In genomic region chr19:15925719-15926045, GRCm38 (mm10) we compare ENCODE assay signal across 8 mouse cellular contexts. TPM values are rescaled to one million over a fixed set of nuclear protein-coding genes. Genes with fewer than 3 reads are reported as not detected.
DNase-seq lines count a peak whose midpoint lies in the region; ATAC-seq and TF ChIP-seq lines count a peak whose summit lies in the region.

No protein-coding gene starts in this region.

- peak overlapping the region; percentile 89 for H3K27ac ChIP-seq in hindbrain, embryonic 10.5 days

- peak overlapping the region; percentile 76 for H3K4me3 ChIP-seq in hindbrain, embryonic 10.5 days
- H3K4me3 ChIP-seq in lung, adult 2 months (replicated peaks; ENCODE audit: extremely low read depth, low read depth, low read length) = peak overlapping the region; percentile 63

- TF ChIP-seq CTCF in brain, embryonic 14.5 days (IDR thresholded peaks at IDR 0.05; ENCODE audit: borderline replicate concordance, extremely low read depth, insufficient read depth, insufficient read length) = no peak
- no peak for TF ChIP-seq CTCF in lung, adult 2 months (IDR thresholded peaks at IDR 0.05; ENCODE audit: insufficient read depth, low read length)

- peak; percentile 8 for DNase-seq in CD4-positive helper T cell, adult 2 months (ENCODE audit: low read depth, low spot score)
- peak; percentile 98 for DNase-seq in brain, embryonic 14.5 days (ENCODE audit: low read depth)
- peak; percentile 61 to 65 for DNase-seq in frontal cortex, postnatal 10 days (ENCODE audit: low spot score in 2 of 2)
- DNase-seq in hindbrain, embryonic 10.5 days (ENCODE audit: low spot score) = no peak
- peak; percentile 15 for DNase-seq in layer of hippocampus, adult 9-10 months (ENCODE audit: low spot score)
- DNase-seq in lung, adult 2 months = peak; percentile 77
- peak; percentile 65 for DNase-seq in right cerebral cortex, adult 18-20 months

- peaks cover 5% of the 10 kb centered on the region for H3K36me3 ChIP-seq in hindbrain, embryonic 10.5 days

- TF ChIP-seq POLR2A in brain, embryonic 14.5 days (IDR thresholded peaks at IDR 0.05; ENCODE audit: borderline replicate concordance, extremely low read depth, insufficient read depth, insufficient read length, poor library complexity, severe bottlenecking) = no peak
- TF ChIP-seq POLR2A in lung, adult 2 months (IDR thresholded peaks at IDR 0.05; ENCODE audit: borderline replicate concordance, extremely low read depth, low read depth, low read length) = no peak

- ATAC-seq in erythroid progenitor cell, adult 5-6 weeks (replicated peaks; ENCODE audit: low FRiP score, poor library complexity, severe bottlenecking) = no peak

- peaks cover 12% of the 10 kb centered on the region; the same call in 1 of the 2 replicates for H3K27me3 ChIP-seq in hindbrain, embryonic 10.5 days (ENCODE audit: insufficient read depth, poor library complexity, severe bottlenecking)

- peaks cover 29% of the 10 kb centered on the region for H3K4me1 ChIP-seq in hindbrain, embryonic 10.5 days (replicated peaks)
- peaks cover 9% of the 10 kb centered on the region; the same call in 1 of the 2 replicates for H3K4me1 ChIP-seq in lung, adult 2 months (ENCODE audit: control insufficient read depth, insufficient read depth, low read length)

- 31% methylated on average over 4 of the region's 4 CpGs for WGBS in hindbrain, embryonic 10.5 days
- 8% methylated on average over 4 of the region's 4 CpGs for WGBS in lung, adult 2 months

- no peaks in the 10 kb centered on the region for H3K9me3 ChIP-seq in hindbrain, embryonic 10.5 days

RNA-seq across cellular contexts. Expression of gene Psat1, which starts 21.5 kb away (rescaled TPM):
- polyA plus RNA-seq in brain, embryonic 14.5 days (2012; rRNA removed) = 96.9 and 98.3 TPM in 2 replicates
- polyA plus RNA-seq in hindbrain, embryonic 10.5 days (2016; fragmentation: Nextera tagmentation; extraction: Ambion mirVana) = 104 and 131 TPM in 2 replicates
- polyA plus RNA-seq in lung, adult 2 months (2012; rRNA removed) = 3.2 and 8.7 TPM in 2 replicates
- 13.0 and 14.4 TPM in 2 replicates for total RNA-seq in erythroid progenitor cell, adult 5-6 weeks (2015; ENCODE audit: low replicate concordance)
- total RNA-seq in erythroid progenitor cell, adult 5-6 weeks (2017; ENCODE audit: low replicate concordance) = 11.7 and 35.3 TPM in 2 replicates

RNA-seq across cellular contexts. Expression of gene Cep78, which starts 59.1 kb away (rescaled TPM):
- 21.7 and 24.5 TPM in 2 replicates for polyA plus RNA-seq in brain, embryonic 14.5 days (2012; rRNA removed)
- 48.9 and 57.9 TPM in 2 replicates for polyA plus RNA-seq in hindbrain, embryonic 10.5 days (2016; fragmentation: Nextera tagmentation; extraction: Ambion mirVana)
- polyA plus RNA-seq in lung, adult 2 months (2012; rRNA removed) = 3.0 and 3.1 TPM in 2 replicates
- total RNA-seq in erythroid progenitor cell, adult 5-6 weeks (2015; ENCODE audit: low replicate concordance) = 2.5 and 8.4 TPM in 2 replicates
- total RNA-seq in erythroid progenitor cell, adult 5-6 weeks (2017; ENCODE audit: low replicate concordance) = 4.1 and 8.9 TPM in 2 replicates

Comparison
In these comparisons a context has a peak if more than half of its experiments do, and no peak if none do; other contexts are left out.
1. RNA of gene Psat1, which starts 21.5 kb away (polyA plus RNA-seq): 104 to 131 TPM in hindbrain, embryonic 10.5 days and 96.9 to 98.3 TPM in brain, embryonic 14.5 days; 3.2 to 8.7 TPM in lung, adult 2 months; every median in the first group is over 10 times any median in the second.